Mouse (Mus musculus) thymus, postnatal 4 days (tissue): ENCODE measurements around the gene Scube1.
A peak's percentile ranks its signal among the peaks of the same experiment; 100 is the strongest.

ENCODE experiments used
- DNase-seq: peaks from one replicate; pipeline ENCODE4 v3.0.0; 2021

Gene Scube1

GRCm38 (mm10) chr15:83594513-83595363, 130.1 kb downstream of the Scube1 start, which contains the start of gene Ttll12:
TSS of gene Ttll12 (minus strand) at chr15:83595157.
- peak; percentile 95 for DNase-seq

- DNase-seq = peak; percentile 56
Measured at GRCm38 (mm10) chr15:83593702-83594512, 130.9 kb downstream of the Scube1 start.

- DNase-seq = no peak
Measured at GRCm38 (mm10) chr15:83593189-83593585, 131.6 kb downstream of the Scube1 start.

GRCm38 (mm10) chr15:83592260-83593188, 132.3 kb downstream of the Scube1 start:
- DNase-seq = no peak

GRCm38 (mm10) chr15:83591758-83592157, 133.1 kb downstream of the Scube1 start:
- no peak for DNase-seq

- DNase-seq = no peak
Measured at GRCm38 (mm10) chr15:83590841-83591240, 134.0 kb downstream of the Scube1 start.

- no peak for DNase-seq
Measured at GRCm38 (mm10) chr15:83584741-83585220, 140.0 kb downstream of the Scube1 start.

GRCm38 (mm10) chr15:83583419-83584156, 141.2 kb downstream of the Scube1 start:
- peak; percentile 78 for DNase-seq

- no peak for DNase-seq
Measured at GRCm38 (mm10) chr15:83582931-83583330, 141.9 kb downstream of the Scube1 start.

- DNase-seq = no peak
Measured at GRCm38 (mm10) chr15:83576651-83577050, 148.2 kb downstream of the Scube1 start.

GRCm38 (mm10) chr15:83575543-83575942, 149.3 kb downstream of the Scube1 start:
- no peak for DNase-seq

GRCm38 (mm10) chr15:83574731-83575351, 150.0 kb downstream of the Scube1 start:
- no peak for DNase-seq

- DNase-seq = no peak
Measured at GRCm38 (mm10) chr15:83573606-83574005, 151.2 kb downstream of the Scube1 start.

GRCm38 (mm10) chr15:83572132-83572531, 152.7 kb downstream of the Scube1 start:
- DNase-seq = no peak

- no peak for DNase-seq
Measured at GRCm38 (mm10) chr15:83571636-83572035, 153.2 kb downstream of the Scube1 start.

GRCm38 (mm10) chr15:83570641-83571040, 154.2 kb downstream of the Scube1 start:
- peak; percentile 42 for DNase-seq

- no peak for DNase-seq
Measured at GRCm38 (mm10) chr15:83569682-83570081, 155.1 kb downstream of the Scube1 start.

- no peak for DNase-seq
Measured at GRCm38 (mm10) chr15:83568544-83568943, 156.3 kb downstream of the Scube1 start.

- no peak for DNase-seq
Measured at GRCm38 (mm10) chr15:83567728-83568127, 157.1 kb downstream of the Scube1 start.

GRCm38 (mm10) chr15:83566006-83566405, 158.8 kb downstream of the Scube1 start:
- DNase-seq = no peak

GRCm38 (mm10) chr15:83565434-83565833, 159.4 kb downstream of the Scube1 start:
- DNase-seq = no peak
